Comparison of ENCODE assay signal across 8 mouse cellular contexts in genomic region chr4:141545071-141545742, GRCm38 (mm10). TPM values are rescaled to one million over a fixed set of nuclear protein-coding genes. Genes with fewer than 3 reads are reported as not detected.
DNase-seq lines count a peak whose midpoint lies in the region; ATAC-seq lines count a peak whose summit lies in the region.

No protein-coding gene starts in this region.

- under 1% methylated on average over 45 of the region's 45 CpGs for WGBS in intestine, embryonic 15.5 days
- under 1% methylated on average over 45 of the region's 45 CpGs for WGBS in limb, embryonic 11.5 days
- WGBS in midbrain, embryonic 10.5 days = under 1% methylated on average over 45 of the region's 45 CpGs

- peak; percentile 54 for ATAC-seq in intestine, embryonic 15.5 days
- ATAC-seq in limb, embryonic 11.5 days (ENCODE audit: insufficient number of reproducible peaks, low FRiP score, low TSS enrichment, low read depth) = peak; percentile 40; the same call in 1 of the 2 replicates
- no peak; the same call in 1 of the 2 replicates for ATAC-seq in monocyte, adult 5-6 weeks (replicated peaks; ENCODE audit: insufficient number of reproducible peaks, low FRiP score, low TSS enrichment, poor library complexity, severe bottlenecking)

- no peaks in the 10 kb centered on the region for H3K4me1 ChIP-seq in intestine, embryonic 15.5 days (replicated peaks)
- 0 out of 2 replicates have a peak, but pooled peaks cover 4% of the 10 kb centered on the region for H3K4me1 ChIP-seq in limb, embryonic 11.5 days (ENCODE audit: control insufficient read depth, insufficient read depth, low read length)
- peaks cover 39% of the 10 kb centered on the region for H3K4me1 ChIP-seq in midbrain, embryonic 10.5 days

- no peaks in the 10 kb centered on the region for H3K27me3 ChIP-seq in intestine, embryonic 15.5 days (replicated peaks)
- no peaks in the 10 kb centered on the region for H3K27me3 ChIP-seq in limb, embryonic 11.5 days (ENCODE audit: control insufficient read depth, insufficient read depth, low read length)
- H3K27me3 ChIP-seq in midbrain, embryonic 10.5 days (ENCODE audit: low read depth, poor library complexity, severe bottlenecking) = no peaks in the 10 kb centered on the region

- peak overlapping the region; percentile 100 for H3K27ac ChIP-seq in intestine, embryonic 15.5 days
- peak overlapping the region; percentile 90 for H3K27ac ChIP-seq in limb, embryonic 11.5 days (replicated peaks; ENCODE audit: low read depth, low read length)
- peak overlapping the region; percentile 99 for H3K27ac ChIP-seq in midbrain, embryonic 10.5 days (replicated peaks)

- peak; percentile 88 for DNase-seq in adrenal gland, postnatal 14 days
- DNase-seq in embryo, embryonic 11 days = peak; percentile 78
- peak; percentile 81 for DNase-seq in gastrocnemius, postnatal 25 days
- DNase-seq in limb, embryonic 11.5 days (ENCODE audit: low spot score) = peak; percentile 74
- DNase-seq in midbrain, embryonic 10.5 days (ENCODE audit: low spot score) = peak; percentile 63
- peak; percentile 53 to 63 for DNase-seq in spleen, adult 18-20 months

- H3K4me2 ChIP-seq in intestine, embryonic 15.5 days (replicated peaks) = peak overlapping the region; percentile 99
- peak overlapping the region; percentile 95 for H3K4me2 ChIP-seq in limb, embryonic 11.5 days (ENCODE audit: low read depth, severe bottlenecking)

- peak overlapping the region; percentile 66 for H3K4me3 ChIP-seq in intestine, embryonic 15.5 days (replicated peaks)
- H3K4me3 ChIP-seq in limb, embryonic 11.5 days (ENCODE audit: low read depth, low read length) = peak overlapping the region; percentile 76
- peak overlapping the region; percentile 75 for H3K4me3 ChIP-seq in midbrain, embryonic 10.5 days

- H3K9ac ChIP-seq in intestine, embryonic 15.5 days = peak overlapping the region; percentile 74
- peak overlapping the region; percentile 61 for H3K9ac ChIP-seq in limb, embryonic 11.5 days (ENCODE audit: low read length)

- H3K9me3 ChIP-seq in intestine, embryonic 15.5 days = no peaks in the 10 kb centered on the region
- H3K9me3 ChIP-seq in limb, embryonic 11.5 days (ENCODE audit: control insufficient read depth, low read length) = no peaks in the 10 kb centered on the region
- no peaks in the 10 kb centered on the region for H3K9me3 ChIP-seq in midbrain, embryonic 10.5 days (replicated peaks)

- H3K36me3 ChIP-seq in intestine, embryonic 15.5 days = no peaks in the 10 kb centered on the region
- H3K36me3 ChIP-seq in limb, embryonic 11.5 days (ENCODE audit: control insufficient read depth, insufficient read depth, low read length) = no peaks in the 10 kb centered on the region
- no peaks in the 10 kb centered on the region for H3K36me3 ChIP-seq in midbrain, embryonic 10.5 days

RNA-seq across cellular contexts. Expression of gene Spen, which starts 6.8 kb away (rescaled TPM):
- 50.2 and 60.0 TPM in 2 replicates for total RNA-seq in adrenal gland, postnatal 14 days (2021)
- total RNA-seq in gastrocnemius, postnatal 25 days (2021) = 10 to 100 TPM; 18.6 to 19.9 TPM
- 7.4 and 10.5 TPM in 2 replicates for polyA plus RNA-seq in intestine, embryonic 15.5 days (2015; fragmentation: Nextera tagmentation; extraction: Ambion mirVana)
- 12.4 and 13.4 TPM in 2 replicates for polyA plus RNA-seq in limb, embryonic 11.5 days (2014; fragmentation: Nextera tagmentation; extraction: Ambion mirVana)
- 12.3 and 14.8 TPM in 2 replicates for polyA plus RNA-seq in midbrain, embryonic 10.5 days (2016; fragmentation: Nextera tagmentation; extraction: Ambion mirVana)
- 39.8 to 81.5 TPM (median 48.1 TPM) in 3 replicates for total RNA-seq in monocyte, adult 5-6 weeks (2017)
